Mouse (Mus musculus) embryo, embryonic 10 days (tissue): Measurements from ENCODE around the gene Tfb1m.
A peak's percentile ranks its signal among the peaks of the same experiment; 100 is the strongest.

ENCODE experiments used
- DNase-seq: peaks from one replicate; pipeline ENCODE4 v3.0.0-alpha.2; 2015; ENCODE audit warnings: low spot score

Tfb1m gene

DNA sequence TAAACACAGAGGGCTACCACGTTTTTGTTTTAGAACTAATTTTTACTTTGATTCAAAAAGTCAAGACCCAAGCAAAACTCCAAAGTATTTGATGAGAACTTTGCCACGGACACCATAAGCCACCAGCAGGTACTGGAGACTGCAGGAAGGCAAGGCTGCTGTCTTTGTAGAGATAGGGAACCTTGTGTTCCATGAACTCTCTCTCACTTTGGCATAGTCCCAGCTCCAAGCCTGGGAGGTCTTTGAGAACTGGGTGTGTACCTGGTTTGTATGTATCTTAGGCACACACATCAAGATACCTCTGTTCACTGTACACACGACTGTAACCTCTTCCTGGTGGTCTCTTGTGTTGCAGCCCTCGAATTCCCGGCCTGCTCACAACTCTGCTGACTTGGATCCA, 43.3 kb downstream of the Tfb1m start:
- no peak for DNase-seq

DNA sequence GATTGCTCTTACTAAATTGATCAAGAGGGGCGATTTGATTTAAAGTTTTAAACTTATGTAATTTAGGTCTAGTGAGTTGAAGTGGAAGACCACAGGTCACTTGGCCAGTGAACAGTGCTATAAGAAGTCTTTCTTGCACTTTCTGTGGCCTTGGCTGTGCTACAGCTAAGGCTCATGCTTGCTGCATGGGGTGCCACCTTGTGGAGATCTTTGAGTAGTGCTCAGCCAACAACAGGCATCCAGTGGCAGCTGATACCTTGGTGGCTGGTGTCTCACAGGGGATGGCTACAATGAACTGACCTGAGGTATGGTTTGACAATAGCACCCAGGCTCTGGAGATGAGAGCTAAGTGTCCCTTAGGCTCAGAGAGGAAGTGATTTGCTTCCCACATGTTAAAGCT, 47.7 kb downstream of the Tfb1m start:
- DNase-seq, result peak; percentile 84

DNA sequence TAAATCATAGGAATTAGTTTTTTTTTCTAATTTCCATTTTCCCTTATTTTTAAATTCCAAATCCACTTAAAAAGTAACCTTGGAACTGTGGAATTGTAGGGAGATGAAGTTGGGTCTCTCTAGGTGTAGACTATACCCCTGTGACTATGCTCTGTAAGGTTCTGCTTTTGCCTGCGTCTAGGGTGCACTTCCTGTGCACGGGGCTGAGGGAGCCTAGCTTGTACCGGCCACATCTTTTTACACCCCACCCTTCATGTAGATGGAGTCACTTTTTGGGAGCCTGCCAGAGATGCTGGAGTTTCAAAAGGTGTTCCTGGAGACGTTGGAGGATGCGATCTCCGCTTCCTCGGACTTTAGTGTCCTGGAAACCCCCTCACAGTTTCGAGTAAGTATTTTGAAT, 51.1 kb downstream of the Tfb1m start:
- no peak for DNase-seq

DNA sequence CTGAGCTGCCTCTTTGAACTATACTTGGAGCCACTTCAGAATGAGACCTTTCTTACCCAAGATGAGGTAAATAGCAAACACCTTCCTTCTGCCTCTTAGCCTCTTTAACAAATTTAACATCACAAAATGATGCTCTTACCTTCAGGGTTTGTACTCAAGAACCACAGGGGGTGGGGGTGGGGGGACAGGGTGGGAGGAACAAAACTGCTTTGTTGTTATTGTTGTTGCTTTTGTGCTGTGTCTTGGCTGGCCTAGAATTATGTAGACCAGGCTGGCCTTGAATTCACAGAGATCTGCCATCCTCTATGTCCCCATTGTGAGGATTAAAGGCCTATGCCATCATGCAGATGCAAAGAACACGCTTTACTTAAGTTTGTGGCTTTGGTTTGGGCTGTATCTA, 51.9 kb downstream of the Tfb1m start:
- no peak for DNase-seq

DNA sequence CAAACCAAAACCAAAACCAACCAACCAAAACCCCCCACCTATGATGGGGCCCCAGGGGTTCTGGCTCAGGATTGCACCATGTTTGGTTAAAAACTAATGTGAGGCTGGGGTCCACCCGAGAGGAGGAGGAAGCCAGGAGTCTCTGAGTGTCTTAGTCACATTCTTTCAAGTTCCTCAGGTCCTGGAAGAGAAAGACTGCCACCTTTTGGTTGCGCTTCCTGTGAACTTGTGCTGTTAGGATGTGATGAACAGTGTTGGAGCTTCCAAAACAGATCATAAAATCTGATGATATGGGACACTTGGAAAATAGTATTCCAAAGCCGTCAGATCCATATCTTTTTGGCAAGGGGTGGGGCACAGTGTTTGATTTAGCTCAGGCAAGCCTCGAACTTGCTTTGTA, 56.6 kb downstream of the Tfb1m start:
- DNase-seq, result no peak

DNA sequence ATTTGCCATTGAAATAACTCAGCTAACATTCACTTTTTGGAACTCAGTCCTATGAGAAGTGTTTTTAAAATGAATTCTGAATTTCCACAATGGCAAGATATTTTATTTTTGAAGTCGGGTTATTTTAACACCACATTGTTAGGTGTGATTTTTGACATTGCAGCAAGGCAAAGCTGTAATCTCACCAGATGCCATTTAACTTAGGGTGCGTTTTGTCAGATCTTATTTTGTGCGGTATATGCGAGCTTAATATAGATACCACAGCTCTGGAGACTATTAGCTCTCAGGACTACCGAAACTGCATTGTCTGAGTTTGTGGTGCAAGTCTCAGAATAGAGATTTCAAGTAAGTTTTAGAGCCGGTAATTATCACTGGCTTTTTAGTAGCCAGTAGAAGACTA, 57.5 kb downstream of the Tfb1m start:
- DNase-seq, result no peak

DNA sequence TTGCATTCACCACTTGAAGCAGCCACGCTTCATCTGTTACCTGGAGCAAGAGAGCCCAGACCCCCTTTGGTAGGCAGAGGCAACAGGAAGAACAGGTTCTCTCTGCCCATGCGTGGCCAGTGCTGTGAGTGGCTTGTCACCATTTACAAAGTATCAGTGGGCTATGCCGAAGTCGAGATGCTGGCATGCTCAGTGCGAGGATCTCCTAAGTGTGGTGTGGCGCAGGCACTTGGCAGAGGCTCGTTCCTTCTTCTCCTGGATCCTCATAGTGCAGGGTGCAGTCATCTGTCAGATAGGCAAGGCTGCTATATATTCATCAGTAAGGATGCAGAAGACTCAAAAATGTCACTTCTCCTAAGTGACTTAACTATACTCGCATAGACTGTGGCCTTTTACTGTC, 58.1 kb downstream of the Tfb1m start:
- DNase-seq, result no peak

DNA sequence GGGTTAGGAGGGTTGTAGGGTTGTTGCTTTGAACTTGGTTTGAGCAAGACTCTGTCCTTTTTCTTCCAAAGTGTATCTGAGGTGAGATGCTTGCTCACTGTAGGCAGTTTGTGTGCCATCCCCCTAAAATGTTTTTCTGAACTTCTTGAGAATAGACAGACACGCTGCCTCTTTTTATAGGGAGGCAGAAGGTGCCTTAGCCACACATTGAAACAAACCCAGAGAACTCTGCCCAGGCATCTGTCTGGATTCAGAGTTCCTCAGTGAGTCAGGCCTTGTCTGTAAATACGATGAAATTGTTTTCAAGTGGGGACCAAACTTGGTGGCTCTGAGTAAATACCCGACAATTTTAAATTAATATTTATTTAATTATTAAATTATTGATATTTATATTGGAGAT, 59.0 kb downstream of the Tfb1m start:
- no peak for DNase-seq

DNA sequence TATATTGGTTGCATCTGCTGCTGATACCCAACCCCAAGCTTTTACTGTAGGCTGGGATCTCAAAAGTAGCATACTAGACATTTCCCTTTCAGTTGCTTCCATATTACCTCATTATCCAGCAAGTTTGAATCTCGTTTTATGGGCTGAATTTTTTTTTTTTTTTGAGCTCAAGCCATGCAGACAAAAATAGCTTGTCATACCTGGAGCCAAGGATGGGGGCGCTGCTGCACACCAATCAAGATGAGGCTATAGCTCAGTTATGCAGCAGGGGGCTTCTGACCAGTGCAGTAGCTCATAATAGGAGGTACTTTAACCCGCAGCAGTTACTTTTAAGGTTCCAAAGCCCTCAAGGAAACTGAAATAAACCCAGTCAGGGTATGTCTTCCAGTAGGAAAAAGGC, 59.5 kb downstream of the Tfb1m start:
- DNase-seq, result peak; percentile 78

DNA sequence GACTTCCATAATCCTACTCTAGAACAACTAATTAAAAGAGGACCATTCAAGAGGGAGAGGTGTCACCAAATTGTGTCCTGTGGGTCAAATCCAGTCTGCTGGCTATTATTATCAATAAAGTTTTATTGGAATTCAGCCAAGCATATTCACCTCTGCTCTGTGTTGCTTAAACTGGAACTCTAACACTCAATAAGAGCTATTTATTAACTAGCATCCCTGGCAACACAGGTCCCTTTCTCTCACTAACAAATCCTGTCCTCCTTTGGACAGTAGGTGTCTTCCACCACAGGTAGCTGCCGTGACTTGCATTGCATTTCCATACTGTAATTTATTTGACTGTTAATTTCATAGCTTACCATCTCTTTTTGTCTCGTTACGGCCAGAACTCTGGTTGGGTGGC, 61.5 kb downstream of the Tfb1m start:
- no peak for DNase-seq

DNA sequence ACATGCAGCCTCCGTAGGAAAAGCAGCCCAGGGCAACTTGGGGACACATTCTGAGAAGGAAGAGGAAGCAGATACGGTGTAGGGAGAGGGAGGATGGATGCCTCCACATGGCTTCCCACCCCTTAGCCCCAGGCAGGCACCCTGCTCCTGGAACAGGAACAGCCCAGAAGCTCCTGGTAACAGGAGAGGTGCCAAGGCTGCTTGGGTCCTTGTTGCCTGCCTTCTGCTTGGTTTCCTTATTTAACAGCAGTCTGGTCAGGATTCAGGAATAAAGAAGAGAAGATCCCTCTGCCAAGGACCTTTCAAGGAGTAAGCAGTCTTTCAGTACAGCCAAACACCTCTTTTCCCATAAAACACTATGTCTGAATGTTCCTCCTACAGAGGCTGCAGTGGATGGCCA, 62.0 kb downstream of the Tfb1m start:
- DNase-seq, result no peak

DNA sequence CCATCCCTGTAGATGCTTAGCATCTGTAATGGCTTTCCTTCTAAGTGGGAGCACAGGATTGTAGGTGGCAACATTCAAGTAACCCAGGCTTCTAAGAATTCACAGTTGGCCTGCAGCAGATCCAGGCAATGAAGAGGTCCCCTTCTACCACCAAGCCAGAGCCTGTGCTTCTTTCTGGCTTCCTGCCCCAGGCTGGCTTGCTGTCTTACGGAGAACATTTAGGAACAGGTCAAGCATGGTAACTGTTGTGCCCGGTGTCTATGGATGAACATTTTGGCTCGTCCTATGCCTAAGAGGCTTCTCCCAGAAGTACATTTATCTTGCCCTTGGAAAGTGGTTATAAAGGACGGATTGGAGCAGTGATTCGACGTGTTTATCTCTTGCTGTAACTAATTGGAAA, 65.9 kb downstream of the Tfb1m start:
- DNase-seq, result no peak

DNA sequence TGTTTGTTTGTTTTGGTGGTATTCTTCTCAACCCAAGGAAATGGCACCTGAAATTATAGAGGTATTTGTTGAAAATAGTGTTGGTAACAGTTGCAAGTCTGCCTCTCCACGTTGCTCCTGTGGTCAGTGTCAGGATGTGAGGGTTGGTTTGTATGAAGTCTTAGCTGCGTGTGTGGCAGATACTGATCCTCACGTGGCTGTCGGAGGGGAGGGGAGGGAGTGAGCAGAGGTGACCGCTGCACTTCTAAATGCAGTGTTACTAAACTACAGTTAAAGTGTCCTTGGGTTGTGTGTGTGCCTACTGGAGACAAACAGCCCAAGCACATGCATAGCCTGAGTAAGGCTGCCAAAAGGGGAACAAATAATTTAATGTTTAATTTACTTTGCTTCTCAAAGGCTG, 66.5 kb downstream of the Tfb1m start:
- DNase-seq, result no peak

DNA sequence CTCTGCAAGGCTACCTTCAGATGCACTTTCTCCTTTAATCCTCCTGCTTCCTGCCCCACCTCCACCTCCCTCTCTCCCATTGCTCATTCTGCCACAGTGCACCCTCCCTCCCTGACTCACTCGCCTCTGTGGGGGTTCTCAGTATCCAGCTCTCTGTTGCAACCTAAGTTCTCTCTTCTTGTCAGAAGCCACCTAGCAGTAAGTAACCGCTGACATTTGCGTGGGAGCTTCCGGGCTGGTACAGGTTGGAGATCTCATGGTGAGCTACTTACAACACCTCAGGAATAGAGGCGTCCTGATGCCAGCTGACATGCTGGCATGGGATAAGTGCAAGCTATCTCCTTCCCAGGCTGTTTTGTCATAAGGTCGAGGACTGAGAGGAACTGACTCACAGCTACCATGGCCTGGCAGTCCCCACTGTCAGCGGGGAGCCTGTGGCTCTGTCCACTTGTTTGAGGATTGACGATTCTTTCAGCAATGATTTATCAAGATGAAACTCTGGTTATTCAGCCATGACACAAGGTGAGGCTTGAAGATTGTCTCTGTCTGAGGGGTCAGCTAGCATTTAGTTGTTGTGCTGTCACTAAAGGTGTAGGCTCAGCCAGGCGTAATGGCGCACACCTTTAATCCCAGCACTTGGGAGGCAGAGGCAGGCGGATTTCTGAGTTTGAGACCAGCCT, 67.2 kb downstream of the Tfb1m start:
- DNase-seq, result no peak

DNA sequence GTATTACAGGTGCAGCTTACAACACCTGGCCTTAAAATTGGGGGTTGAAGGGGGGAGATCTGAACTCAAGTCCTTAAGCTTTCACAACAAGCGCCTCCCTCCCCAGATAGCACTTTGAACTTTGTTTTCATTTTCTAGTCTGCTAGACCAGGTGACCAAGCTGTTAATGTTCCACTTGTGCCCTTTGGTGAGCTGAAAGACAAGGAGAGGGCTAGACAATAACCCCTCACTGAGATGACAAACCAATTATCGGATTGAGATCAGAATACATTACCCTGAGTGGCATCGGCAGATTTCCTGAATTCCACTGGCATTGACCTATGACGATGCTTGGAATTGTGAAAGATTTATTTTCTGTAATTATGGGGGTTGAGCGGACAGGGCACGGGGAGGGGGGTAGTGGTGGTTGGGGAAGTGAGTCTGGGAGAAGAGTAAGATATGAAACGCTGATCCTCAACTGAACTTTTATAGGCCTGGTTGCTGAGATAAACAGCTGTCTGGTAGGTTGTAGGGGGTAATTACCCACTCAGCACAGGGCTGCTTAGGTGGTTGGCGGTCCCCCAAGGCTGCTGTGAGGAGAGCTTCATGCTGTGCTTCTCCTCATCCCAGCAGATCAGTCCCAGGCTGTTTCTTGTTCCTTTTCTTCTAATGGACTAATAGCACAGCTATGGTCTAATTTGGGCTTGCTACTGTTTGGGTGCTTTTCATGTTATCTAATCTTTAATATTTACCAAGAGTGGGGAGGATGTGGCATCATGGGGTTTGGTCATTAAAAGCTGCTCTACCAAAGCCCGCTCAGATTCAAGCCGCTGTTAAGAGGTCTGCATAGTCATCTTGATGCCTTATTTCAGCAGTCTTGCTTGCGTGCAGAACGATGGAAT, 69.6 kb downstream of the Tfb1m start:
- no peak for DNase-seq

DNA sequence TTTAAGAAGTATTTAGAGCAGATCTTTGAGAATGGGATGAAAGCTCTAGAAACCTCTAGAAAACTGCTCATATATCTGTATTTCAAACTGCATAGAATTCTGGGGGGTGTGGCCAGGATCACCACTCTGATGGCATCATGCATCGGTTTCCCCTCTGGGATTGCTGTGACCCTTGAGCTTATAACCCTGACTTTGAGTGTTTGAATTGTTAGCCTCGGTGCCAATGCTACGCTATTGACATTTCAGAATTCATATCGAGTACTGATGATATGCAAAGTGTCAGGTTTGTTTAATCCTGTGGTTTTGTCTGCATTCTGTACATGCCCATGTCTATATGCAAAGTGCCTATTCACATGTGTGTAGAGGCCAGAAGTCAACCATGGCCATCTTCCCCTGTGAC, 70.4 kb downstream of the Tfb1m start:
- no peak for DNase-seq

DNA sequence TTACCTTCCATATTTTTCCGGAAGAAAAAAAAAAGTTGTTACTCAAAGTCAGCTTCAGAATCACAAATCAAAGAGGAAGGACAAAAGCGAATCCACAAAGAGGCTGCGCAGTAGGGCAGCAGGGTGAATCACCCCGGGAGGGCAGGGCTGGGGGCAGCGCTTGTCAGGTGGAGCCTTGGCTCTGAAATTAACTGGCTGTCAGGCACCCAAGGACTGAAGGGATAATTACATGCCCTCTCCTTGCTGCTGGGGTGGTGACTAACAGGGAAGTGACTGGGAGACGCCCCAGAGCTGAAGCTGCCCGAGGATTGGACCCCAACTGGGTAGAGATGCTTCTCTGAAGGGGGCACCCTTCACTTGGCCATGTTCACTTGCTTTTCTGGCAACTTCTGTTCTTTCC, 71.7 kb downstream of the Tfb1m start:
- DNase-seq, result no peak

DNA sequence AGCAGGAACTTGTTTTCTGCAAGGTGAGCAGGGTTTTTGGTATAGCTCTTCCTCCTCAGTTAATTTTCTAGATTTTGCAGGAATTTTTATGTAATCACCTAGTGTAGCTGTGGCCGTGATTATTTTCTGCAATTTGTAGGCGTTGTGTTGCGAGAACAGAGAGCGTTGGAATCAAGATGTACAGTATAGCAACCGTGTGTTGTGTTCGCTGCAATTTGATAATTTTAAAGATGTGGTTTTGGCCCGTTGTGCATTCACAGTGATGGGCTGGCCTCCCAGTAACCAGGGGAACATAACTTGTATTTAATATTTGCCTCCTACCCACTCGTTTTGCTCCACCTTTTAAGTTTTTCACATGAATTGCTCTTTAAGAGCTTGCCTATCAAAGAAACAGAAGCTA, 74.5 kb downstream of the Tfb1m start:
- no peak for DNase-seq

DNA sequence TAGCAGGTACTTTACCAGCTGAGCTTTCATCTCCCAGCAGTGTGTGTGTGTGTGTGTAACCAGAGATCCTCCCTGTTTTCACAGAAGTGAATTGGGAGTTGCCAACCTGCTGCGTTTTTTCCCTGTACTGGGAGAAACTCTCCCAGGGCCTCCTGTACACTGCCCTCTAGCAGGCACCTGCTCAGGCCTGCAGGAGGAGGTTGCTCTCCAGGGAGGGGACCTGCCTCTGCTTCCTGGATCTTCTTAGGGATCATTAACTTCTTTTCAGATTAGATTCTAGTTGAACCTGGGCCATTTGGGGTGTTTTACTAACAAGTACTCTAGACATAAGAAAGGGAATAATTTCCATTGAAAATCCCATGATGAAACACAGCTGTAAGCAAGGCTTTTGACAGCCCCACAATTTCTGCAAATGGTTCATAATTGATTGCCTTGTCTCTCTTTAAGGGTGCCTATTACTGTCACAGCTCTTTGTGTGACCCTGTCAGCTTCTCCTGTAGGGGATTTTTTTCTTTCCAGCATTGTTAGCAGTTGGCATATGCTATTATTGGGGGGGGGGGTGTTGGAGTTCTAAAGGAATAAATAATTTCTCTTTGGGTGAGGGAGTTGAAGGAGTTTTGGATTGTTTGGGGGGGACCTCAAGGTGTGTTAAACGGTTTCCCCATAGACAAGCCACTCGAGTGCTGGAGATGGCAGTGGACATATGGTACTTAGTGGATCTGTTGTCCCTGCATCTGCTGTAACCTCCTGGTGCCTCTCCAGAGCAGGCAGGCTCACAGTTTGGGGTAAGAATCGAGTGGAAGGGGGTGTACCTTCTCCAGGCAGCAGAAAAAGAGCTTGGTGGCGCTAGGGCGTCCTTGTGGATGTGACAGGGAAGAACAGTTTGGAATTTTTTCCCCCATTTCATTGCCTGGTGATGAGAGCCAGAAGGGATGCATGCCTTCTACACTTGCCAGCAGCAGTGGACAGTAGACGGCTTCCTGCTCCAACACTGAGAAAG, 75.7 kb downstream of the Tfb1m start:
- no peak for DNase-seq

DNA sequence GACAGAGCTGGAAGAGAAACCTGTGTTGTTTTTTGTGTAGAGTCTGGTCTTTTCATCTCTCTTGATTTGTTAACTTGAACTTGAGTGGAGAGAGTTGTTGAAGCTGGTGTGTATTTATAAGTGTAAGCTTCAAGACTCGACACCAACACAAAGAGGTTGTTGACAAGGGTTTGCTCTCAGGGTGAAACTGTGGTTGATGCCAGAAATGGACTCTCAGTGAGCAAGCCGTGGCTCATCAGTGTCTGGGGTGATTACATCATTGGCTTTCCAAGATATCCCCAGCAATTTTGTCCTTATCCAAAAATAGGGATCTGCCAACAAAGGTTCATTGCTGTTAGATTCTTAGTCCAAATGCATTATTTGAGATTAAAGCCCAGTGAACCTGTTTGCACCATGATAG, 81.0 kb downstream of the Tfb1m start:
- no peak for DNase-seq

DNA sequence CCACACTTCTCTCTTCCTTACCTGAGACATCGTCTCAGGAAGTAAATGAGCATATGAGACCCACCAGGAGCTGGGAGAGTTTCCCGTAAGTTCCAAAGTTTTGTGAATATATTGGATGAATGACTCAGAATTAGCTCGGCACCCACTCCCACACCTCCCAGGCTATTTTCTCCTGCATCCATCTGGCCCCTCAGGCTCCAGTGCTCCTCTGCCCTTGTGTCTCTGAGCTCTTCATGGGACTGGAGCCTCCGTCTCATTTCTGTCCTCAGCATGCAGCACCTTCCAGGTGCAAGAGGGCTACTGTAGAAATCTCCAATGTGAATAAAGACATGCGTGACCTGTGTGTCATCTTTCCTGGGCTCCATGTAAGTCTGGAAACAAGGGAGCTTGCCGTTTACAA, 85.6 kb downstream of the Tfb1m start:
- DNase-seq, result no peak
